Mouse (Mus musculus) forebrain, embryonic 16.5 days (tissue): ENCODE measurements around the gene Pln. TPM values are rescaled to one million over a fixed set of nuclear protein-coding genes. Genes with fewer than 3 reads are reported as not detected.

Source experiments
- ATAC-seq: fragments of 200-750 bp; cut with Nextera tagmentation; 2 replicates; pipeline ENCODE4 v1.8.0; 2017; ENCODE audit warnings: mild to moderate bottlenecking, moderate library complexity
- H3K27ac ChIP-seq: fragments of 300-500 bp; sonication (generic); 2 replicates; pipeline ENCODE4 v1.5.1; 2014; ENCODE audit warnings: low read length, control low read depth
- H3K27me3 ChIP-seq: fragments of 300-500 bp; sonication (generic); replicated peaks from 2 replicates; pipeline ENCODE4 v1.6.1; 2014; ENCODE audit warnings: low read length; ENCODE audit not compliant: control insufficient read depth, insufficient read depth
- H3K36me3 ChIP-seq: fragments of 300-500 bp; sonication (generic); 2 replicates; pipeline ENCODE4 v1.6.1; 2014; ENCODE audit not compliant: control insufficient read depth, insufficient read depth
- H3K4me1 ChIP-seq: fragments of 300-500 bp; sonication (generic); replicated peaks from 2 replicates; pipeline ENCODE4 v1.6.1; 2014; ENCODE audit warnings: low read length; ENCODE audit not compliant: control insufficient read depth, insufficient read depth
- H3K4me2 ChIP-seq: fragments of 300-500 bp; sonication (generic); 2 replicates; pipeline ENCODE4 v1.6.1; 2014; ENCODE audit warnings: mild to moderate bottlenecking, low read length, control low read depth
- H3K4me3 ChIP-seq: fragments of 300-500 bp; sonication (generic); replicated peaks from 2 replicates; pipeline ENCODE4 v1.5.1; 2014; ENCODE audit warnings: mild to moderate bottlenecking, low read length, control low read depth
- H3K9ac ChIP-seq: fragments of 300-500 bp; sonication (generic); replicated peaks from 2 replicates; pipeline ENCODE4 v1.6.1; 2014; ENCODE audit warnings: low read depth, low read length, control low read depth
- H3K9me3 ChIP-seq: fragments of 300-500 bp; sonication (generic); 2 replicates; pipeline ENCODE4 v1.6.1; 2016; ENCODE audit warnings: low read length; ENCODE audit not compliant: control insufficient read depth
- WGBS: fragments of 180-500 bp; shearing (Covaris S2); extraction: QIAGEN DNeasy Blood & Tissue Kit; methylation state at CpG from one replicate; pipeline ENCODE4 v1.1.7; 2014; 5-methylcytosine and 5-hydroxymethylcytosine counted together
- polyA plus RNA-seq: library from polyadenylated mRNA; unstranded; fragments of >200 nt; fragmentation: Nextera tagmentation; extraction: Ambion mirVana; gene quantifications from 2 replicates; pipeline ENCODE4 v1.2.1, GENCODE M21; 2015

The Pln gene
- 2.0 and 2.1 TPM in 2 replicates for polyA plus RNA-seq

DNA sequence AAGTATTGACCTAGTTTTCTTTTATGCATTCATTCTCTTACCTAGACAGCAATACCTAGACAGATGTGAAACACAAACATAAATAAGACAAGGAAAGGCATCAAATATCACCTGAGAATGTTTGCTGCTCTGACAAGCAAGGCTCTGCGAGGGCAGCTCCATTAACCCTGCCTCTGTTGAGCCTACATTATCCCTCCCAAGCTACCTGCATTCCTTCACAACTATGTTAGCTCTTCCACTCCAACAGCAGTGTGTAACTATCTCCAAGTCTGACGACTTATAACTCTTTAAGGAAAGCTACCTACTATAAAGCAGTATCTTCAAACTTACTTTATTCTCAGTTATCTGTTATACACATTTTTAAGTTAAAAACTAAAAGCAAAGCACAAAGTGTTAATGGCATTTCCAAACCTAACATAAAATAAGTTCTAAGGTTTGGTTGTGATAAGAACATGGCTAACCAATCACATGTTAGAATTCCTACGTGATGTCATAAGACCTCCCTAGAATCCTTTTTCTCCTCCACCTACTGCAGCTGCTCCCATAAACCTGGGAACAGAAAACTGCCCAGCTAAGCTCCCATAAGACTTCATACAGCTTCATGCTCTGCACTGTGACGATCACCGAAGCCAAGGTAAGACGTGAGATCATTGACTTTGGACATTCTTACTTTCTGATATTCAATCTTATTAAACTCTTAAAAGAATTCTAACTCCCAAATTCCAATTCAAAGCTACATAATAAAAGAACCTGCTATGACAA, at the start of gene Pln:
TSS of gene Pln (plus strand) at position 506 of the 762 bp plus-strand sequence.
- Histone ChIP-seq H3K4me3 (no peak within 1 kb of the TSS), H3K9ac (no peak within 1 kb of the TSS), H3K4me2 (no peak within 1 kb of the TSS), H3K36me3 (no peaks in the 10 kb centered on the region), H3K27me3 (no peaks in the 10 kb centered on the region), H3K27ac (no peak within 1 kb of the TSS), H3K9me3 (no peaks in the 10 kb centered on the region), H3K4me1 (peaks cover 10% of the 10 kb centered on the region)
- ATAC-seq, result no peak
- 76% methylated on average over 6 of the region's 6 CpGs for WGBS

GRCm38 (mm10) chr10:53305867-53306266, 31.6 kb upstream of the Pln start:
- Histone ChIP-seq H3K36me3 (0 out of 2 replicates have a peak, but pooled peaks cover 3% of the 10 kb centered on the region), H3K4me1 (no peaks in the 10 kb centered on the region), H3K9me3 (no peaks in the 10 kb centered on the region), H3K4me3 (no peak overlapping the region), H3K27me3 (no peaks in the 10 kb centered on the region), H3K9ac (no peak overlapping the region), H3K4me2 (no peak overlapping the region), H3K27ac (no peak overlapping the region)
- WGBS, result 28% methylated on average over 3 of the region's 3 CpGs
- ATAC-seq, result peak; percentile 62; the same call in 1 of the 2 replicates

DNA sequence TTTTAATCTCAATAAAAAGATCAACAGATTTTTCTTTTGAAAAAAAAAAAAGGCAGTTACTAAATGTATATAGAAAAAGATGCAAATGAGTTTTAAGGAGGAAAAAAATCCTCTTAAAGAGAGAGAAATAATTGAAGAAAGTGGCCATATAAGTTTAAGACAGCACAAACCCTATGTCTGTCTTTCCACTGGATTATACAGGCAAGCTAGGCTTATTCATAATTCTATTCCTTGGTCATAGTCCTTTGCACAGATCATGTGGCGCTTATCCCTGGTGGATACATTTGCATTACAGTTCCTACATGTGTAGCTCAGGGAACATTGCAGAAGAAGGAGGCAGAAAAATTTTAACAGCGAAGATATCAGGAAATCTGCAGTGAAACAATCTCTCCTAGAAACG, 30.8 kb upstream of the Pln start:
- no peaks in the 10 kb centered on the region for H3K4me1 ChIP-seq
- no peak overlapping the region for H3K27ac ChIP-seq
- ATAC-seq, result no peak
- no peak overlapping the region for H3K4me3 ChIP-seq
- no peaks in the 10 kb centered on the region for H3K27me3 ChIP-seq
- WGBS, result 93% methylated on average over 3 of the region's 3 CpGs
- 0 out of 2 replicates have a peak, but pooled peaks cover 3% of the 10 kb centered on the region for H3K36me3 ChIP-seq
- H3K4me2 ChIP-seq, result no peak overlapping the region
- H3K9ac ChIP-seq, result no peak overlapping the region
- no peaks in the 10 kb centered on the region for H3K9me3 ChIP-seq

- ATAC-seq, result no peak
- Histone ChIP-seq H3K27ac (no peak overlapping the region), H3K9ac (no peak overlapping the region)
Observed at GRCm38 (mm10) chr10:53323367-53323766, 14.1 kb upstream of the Pln start.

GRCm38 (mm10) chr10:53324663-53325062, 12.8 kb upstream of the Pln start:
- H3K4me1 ChIP-seq, result peaks cover 3% of the 10 kb centered on the region; the same call in 1 of the 2 replicates
- H3K4me3 ChIP-seq, result no peak overlapping the region
- H3K4me2 ChIP-seq, result no peak overlapping the region
- no peak overlapping the region for H3K9ac ChIP-seq
- 71% methylated on average over 1 of the region's 1 CpGs for WGBS
- H3K9me3 ChIP-seq, result no peaks in the 10 kb centered on the region
- H3K27me3 ChIP-seq, result no peaks in the 10 kb centered on the region
- ATAC-seq, result no peak
- no peaks in the 10 kb centered on the region for H3K36me3 ChIP-seq
- no peak overlapping the region for H3K27ac ChIP-seq

More at GRCm38 (mm10) chr10:53323367-53323766, 14.1 kb upstream of the Pln start:
- no peaks in the 10 kb centered on the region for H3K9me3 ChIP-seq
- H3K36me3 ChIP-seq, result no peaks in the 10 kb centered on the region
- no peaks in the 10 kb centered on the region for H3K4me1 ChIP-seq
- no peak overlapping the region for H3K4me3 ChIP-seq
- no peak overlapping the region for H3K4me2 ChIP-seq
- no peaks in the 10 kb centered on the region for H3K27me3 ChIP-seq

- Histone ChIP-seq H3K9ac (no peak overlapping the region), H3K4me3 (no peak overlapping the region), H3K36me3 (no peaks in the 10 kb centered on the region), H3K27me3 (no peaks in the 10 kb centered on the region), H3K27ac (no peak overlapping the region), H3K9me3 (no peaks in the 10 kb centered on the region), H3K4me2 (no peak overlapping the region), H3K4me1 (peaks cover 3% of the 10 kb centered on the region; the same call in 1 of the 2 replicates)
- no peak for ATAC-seq
Observed at GRCm38 (mm10) chr10:53326367-53326766, 11.1 kb upstream of the Pln start.

GRCm38 (mm10) chr10:53329257-53329656, 8.2 kb upstream of the Pln start:
- 46% methylated on average over 3 of the region's 3 CpGs for WGBS

DNA sequence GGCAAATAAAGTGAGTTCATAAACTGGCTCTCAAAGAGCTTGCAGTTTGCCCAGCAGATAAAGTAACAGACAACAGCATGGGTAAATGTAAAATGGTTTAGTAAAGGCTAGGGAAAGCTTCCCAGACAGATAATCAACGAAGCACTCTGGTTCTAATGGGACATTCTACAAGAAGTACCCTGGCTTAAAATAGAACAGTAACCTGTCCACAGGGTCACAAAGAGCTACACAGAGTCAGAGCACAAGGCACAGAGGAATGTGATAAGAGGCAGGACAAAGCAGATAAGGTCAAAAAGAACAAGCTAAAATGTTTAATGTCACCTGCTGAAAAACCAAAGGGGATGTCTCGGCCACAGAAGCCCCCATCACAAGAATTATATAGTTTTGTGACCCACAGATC, 4.7 kb upstream of the Pln start:
- peaks cover 14% of the 10 kb centered on the region for H3K4me1 ChIP-seq
- H3K36me3 ChIP-seq, result no peaks in the 10 kb centered on the region
- no peaks in the 10 kb centered on the region for H3K27me3 ChIP-seq
- H3K27ac ChIP-seq, result no peak overlapping the region
- no peak overlapping the region for H3K9ac ChIP-seq
- H3K4me3 ChIP-seq, result no peak overlapping the region
- WGBS, result 88% methylated on average over 2 of the region's 2 CpGs
- ATAC-seq, result no peak
- H3K9me3 ChIP-seq, result no peaks in the 10 kb centered on the region
- H3K4me2 ChIP-seq, result no peak overlapping the region

More at GRCm38 (mm10) chr10:53329257-53329656, 8.2 kb upstream of the Pln start:
- H3K4me1 ChIP-seq, result peaks cover 3% of the 10 kb centered on the region; the same call in 1 of the 2 replicates
- H3K9ac ChIP-seq, result no peak overlapping the region
- no peaks in the 10 kb centered on the region for H3K27me3 ChIP-seq
- no peaks in the 10 kb centered on the region for H3K9me3 ChIP-seq
- no peak overlapping the region for H3K27ac ChIP-seq
- H3K4me2 ChIP-seq, result no peak overlapping the region
- ATAC-seq, result no peak
- H3K36me3 ChIP-seq, result no peaks in the 10 kb centered on the region
- H3K4me3 ChIP-seq, result no peak overlapping the region

GRCm38 (mm10) chr10:53335266-53335665, 2.2 kb upstream of the Pln start:
- 83% methylated on average over 2 of the region's 2 CpGs for WGBS
- Histone ChIP-seq H3K36me3 (no peaks in the 10 kb centered on the region), H3K9me3 (no peaks in the 10 kb centered on the region), H3K4me2 (no peak overlapping the region), H3K27me3 (no peaks in the 10 kb centered on the region), H3K4me3 (no peak overlapping the region), H3K9ac (no peak overlapping the region), H3K4me1 (peaks cover 10% of the 10 kb centered on the region), H3K27ac (no peak overlapping the region)
- no peak for ATAC-seq
